Mouse (Mus musculus) liver, embryonic 14.5 days (tissue): ENCODE measurements around the gene Amotl1.

Experiments
- CTCF ChIP-seq: IDR thresholded peaks from 2 replicates; pipeline ENCODE4 v1.5.1; 2016; ENCODE audit warnings: antibody characterized with exemption, low read depth, control low read depth
- EP300 ChIP-seq: IDR thresholded peaks from 2 replicates; pipeline ENCODE4 v1.6.1; 2016; ENCODE audit warnings: antibody characterized with exemption, low read depth

GRCm38 (mm10) chr9:14598157-14598556 is 46.7 kb downstream of the Amotl1 start:
- TF ChIP-seq CTCF (no peak), EP300 (no peak)
